Mouse (Mus musculus) layer of hippocampus, adult 9-11 months (tissue): Measurements from ENCODE around the gene Ifitm3.
"Not testable (repeated sequence)": the region's sequence is repeated elsewhere in the genome, so short reads cannot be mapped to it uniquely, and the experiment has no call there.

ENCODE experiments used
- DNase-seq: peaks from one replicate; pipeline ENCODE4 v3.0.0; 2022

Gene Ifitm3

GRCm38 (mm10) chr7:141010593-141010992, at the start of gene Ifitm3:
Gene Ifitm3 (minus strand): TSS chr7:141010770.
- DNase-seq, result no peak

GRCm38 (mm10) chr7:141059929-141060328, 49.4 kb upstream of the Ifitm3 start:
- DNase-seq, result no peak

GRCm38 (mm10) chr7:141058601-141059341, 48.2 kb upstream of the Ifitm3 start:
- DNase-seq, result no peak

GRCm38 (mm10) chr7:141057541-141057940, 47.0 kb upstream of the Ifitm3 start:
- DNase-seq, result no peak

- no peak for DNase-seq
Observed at GRCm38 (mm10) chr7:141056976-141057375, 46.4 kb upstream of the Ifitm3 start.

GRCm38 (mm10) chr7:141055785-141056184, 45.2 kb upstream of the Ifitm3 start:
- no peak for DNase-seq

GRCm38 (mm10) chr7:141052421-141052820, 41.9 kb upstream of the Ifitm3 start:
- DNase-seq, result no peak

GRCm38 (mm10) chr7:141052016-141052415, 41.4 kb upstream of the Ifitm3 start:
- DNase-seq, result no peak

GRCm38 (mm10) chr7:141051060-141051685, 40.6 kb upstream of the Ifitm3 start:
- no peak for DNase-seq

GRCm38 (mm10) chr7:141049326-141049725, 38.8 kb upstream of the Ifitm3 start:
- no peak for DNase-seq

GRCm38 (mm10) chr7:141048226-141049218, 38.0 kb upstream of the Ifitm3 start:
- peak; percentile 87 for DNase-seq

- DNase-seq, result peak; percentile 88
Observed at GRCm38 (mm10) chr7:141047581-141048225, 37.1 kb upstream of the Ifitm3 start.

- no peak for DNase-seq
Observed at GRCm38 (mm10) chr7:141046931-141047580, 36.5 kb upstream of the Ifitm3 start.

- DNase-seq, result no peak
Observed at GRCm38 (mm10) chr7:141042539-141042938, 32.0 kb upstream of the Ifitm3 start.

GRCm38 (mm10) chr7:141041661-141042060, 31.1 kb upstream of the Ifitm3 start:
- DNase-seq, result no peak

- DNase-seq, result no peak
Observed at GRCm38 (mm10) chr7:141040867-141041606, 30.5 kb upstream of the Ifitm3 start.

GRCm38 (mm10) chr7:141039386-141040107, 29.0 kb upstream of the Ifitm3 start:
- no peak for DNase-seq

GRCm38 (mm10) chr7:141038090-141039032, 27.8 kb upstream of the Ifitm3 start:
- no peak for DNase-seq

- not testable (repeated sequence) for DNase-seq
Observed at GRCm38 (mm10) chr7:141036624-141037023, 26.1 kb upstream of the Ifitm3 start.
